Mouse (Mus musculus) midbrain, embryonic 15.5 days (tissue): ENCODE data around the gene Cd63. TPM values are rescaled to one million over a fixed set of nuclear protein-coding genes. Genes with fewer than 3 reads are reported as not detected.

Experiments
- ATAC-seq: fragments of 200-750 bp; cut with Nextera tagmentation; replicated peaks from 2 replicates; pipeline ENCODE4 v1.8.0; 2017; ENCODE audit warnings: moderate TSS enrichment
- H3K27ac ChIP-seq: fragments of 300-500 bp; sonication (generic); 2 replicates; pipeline ENCODE4 v1.5.1; 2015; ENCODE audit warnings: mild to moderate bottlenecking, inconsistent platforms
- H3K27me3 ChIP-seq: fragments of 300-500 bp; sonication (generic); replicated peaks from 2 replicates; pipeline ENCODE4 v1.6.1; 2015; ENCODE audit warnings: inconsistent platforms
- H3K36me3 ChIP-seq: fragments of 300-500 bp; sonication (generic); replicated peaks from 2 replicates; pipeline ENCODE4 v1.6.1; 2015; ENCODE audit warnings: inconsistent platforms
- H3K4me1 ChIP-seq: fragments of 300-500 bp; sonication (generic); 2 replicates; pipeline ENCODE4 v1.6.1; 2015; ENCODE audit warnings: inconsistent platforms
- H3K4me2 ChIP-seq: fragments of 300-500 bp; sonication (generic); 2 replicates; pipeline ENCODE4 v1.6.1; 2015; ENCODE audit warnings: inconsistent platforms, mild to moderate bottlenecking, moderate library complexity
- H3K4me3 ChIP-seq: fragments of 300-500 bp; sonication (generic); 2 replicates; pipeline ENCODE4 v1.5.1; 2015; ENCODE audit warnings: mild to moderate bottlenecking, inconsistent platforms
- H3K9ac ChIP-seq: fragments of 300-500 bp; sonication (generic); 2 replicates; pipeline ENCODE4 v1.6.1; 2015; ENCODE audit warnings: mild to moderate bottlenecking, inconsistent platforms
- H3K9me3 ChIP-seq: fragments of 300-500 bp; sonication (generic); 2 replicates; pipeline ENCODE4 v1.6.1; 2016; ENCODE audit warnings: inconsistent platforms
- WGBS: fragments of 180-500 bp; shearing (Covaris S2); methylation state at CpG from one replicate; pipeline ENCODE4 v1.1.7; 2015; ENCODE audit warnings: mixed read lengths; 5-methylcytosine and 5-hydroxymethylcytosine counted together
- polyA plus RNA-seq: library from polyadenylated mRNA; unstranded; fragments of >200 nt; fragmentation: Nextera tagmentation; extraction: Ambion mirVana; gene quantifications from 2 replicates; pipeline ENCODE4 v1.2.1, GENCODE M21; 2015

Cd63 gene
- polyA plus RNA-seq, 1 experiment from 2014 or later = 154 TPM

GRCm38 (mm10) chr10:128920736-128921161, 20.0 kb downstream of the Cd63 start:
- Histone ChIP-seq H3K27ac (0 out of 2 replicates have a peak overlapping the region, but pooled peaks have one; percentile 38), H3K4me1 (peaks cover 22% of the 10 kb centered on the region), H3K4me2 (no peak overlapping the region), H3K4me3 (no peak overlapping the region), H3K36me3 (no peaks in the 10 kb centered on the region), H3K9me3 (no peaks in the 10 kb centered on the region), H3K27me3 (no peaks in the 10 kb centered on the region), H3K9ac (no peak overlapping the region)
- WGBS = 83% methylated on average over 3 of the region's 3 CpGs
- no peak for ATAC-seq

- Histone ChIP-seq H3K4me1 (peaks cover 22% of the 10 kb centered on the region), H3K4me2 (no peak overlapping the region), H3K4me3 (no peak overlapping the region), H3K9me3 (no peaks in the 10 kb centered on the region), H3K27me3 (no peaks in the 10 kb centered on the region), H3K36me3 (no peaks in the 10 kb centered on the region), H3K27ac (no peak overlapping the region), H3K9ac (no peak overlapping the region)
- WGBS = 63% methylated on average over 1 of the region's 1 CpGs
- ATAC-seq = no peak
These were observed 20.5 kb downstream of the Cd63 start for GRCm38 (mm10) chr10:128921251-128921650.

GRCm38 (mm10) chr10:128921883-128922821, 21.4 kb downstream of the Cd63 start:
- WGBS = 77% methylated on average over 16 of the region's 16 CpGs
- Histone ChIP-seq H3K9ac (0 out of 2 replicates have a peak overlapping the region, but pooled peaks have one; percentile 89), H3K27me3 (no peaks in the 10 kb centered on the region), H3K36me3 (no peaks in the 10 kb centered on the region), H3K27ac (peak overlapping the region; percentile 92; the same call in 1 of the 2 replicates), H3K4me2 (peak overlapping the region; percentile 71), H3K4me3 (peak overlapping the region; percentile 69), H3K9me3 (no peaks in the 10 kb centered on the region), H3K4me1 (peaks cover 22% of the 10 kb centered on the region)
- peak; percentile 15 for ATAC-seq

- ATAC-seq = no peak
- Histone ChIP-seq H3K36me3 (no peaks in the 10 kb centered on the region), H3K4me1 (peaks cover 22% of the 10 kb centered on the region), H3K27me3 (no peaks in the 10 kb centered on the region), H3K4me3 (peak within 1 kb of the TSS; percentile 69), H3K9me3 (no peaks in the 10 kb centered on the region), H3K4me2 (peak within 1 kb of the TSS; percentile 71), H3K27ac (peak within 1 kb of the TSS; percentile 92), H3K9ac (peak within 1 kb of the TSS; percentile 89)
- 17% methylated on average over 1 of the region's 1 CpGs for WGBS
These were observed 21.9 kb downstream of the Cd63 start, which contains the start of gene Rdh5 for GRCm38 (mm10) chr10:128922822-128923012. TSS of gene Rdh5 (minus strand) at chr10:128922888.

- Histone ChIP-seq H3K9ac (peak overlapping the region; percentile 89), H3K27me3 (0 out of 2 replicates have a peak, but pooled peaks cover under 1% of the 10 kb centered on the region), H3K4me3 (peak overlapping the region; percentile 69), H3K4me1 (peaks cover 22% of the 10 kb centered on the region), H3K27ac (peak overlapping the region; percentile 92), H3K9me3 (no peaks in the 10 kb centered on the region), H3K36me3 (no peaks in the 10 kb centered on the region), H3K4me2 (peak overlapping the region; percentile 71)
- WGBS = under 1% methylated on average over 42 of the region's 42 CpGs
- ATAC-seq = peak; percentile 96
These were observed 22.4 kb downstream of the Cd63 start for GRCm38 (mm10) chr10:128923013-128923691.

GRCm38 (mm10) chr10:128923935-128924334, 23.1 kb downstream of the Cd63 start, which contains the start of gene Bloc1s1:
TSS of gene Bloc1s1 (minus strand) at chr10:128924035.
- Histone ChIP-seq H3K4me1 (peaks cover 26% of the 10 kb centered on the region), H3K9ac (peak within 1 kb of the TSS; percentile 89), H3K27me3 (peaks cover 8% of the 10 kb centered on the region; the same call in 1 of the 2 replicates), H3K36me3 (no peaks in the 10 kb centered on the region), H3K27ac (peak within 1 kb of the TSS; percentile 92), H3K9me3 (no peaks in the 10 kb centered on the region), H3K4me2 (peak within 1 kb of the TSS; percentile 71), H3K4me3 (peak within 1 kb of the TSS; percentile 69)
- 65% methylated on average over 9 of the region's 9 CpGs for WGBS
- no peak for ATAC-seq

- Histone ChIP-seq H3K27me3 (peaks cover 38% of the 10 kb centered on the region), H3K4me2 (no peak overlapping the region), H3K4me3 (no peak overlapping the region), H3K36me3 (no peaks in the 10 kb centered on the region), H3K9me3 (no peaks in the 10 kb centered on the region), H3K4me1 (peaks cover 16% of the 10 kb centered on the region), H3K27ac (no peak overlapping the region), H3K9ac (no peak overlapping the region)
- ATAC-seq = no peak
- whole genome bisulfite sequencing = 23% methylated on average over 4 of the region's 4 CpGs
These were observed 27.6 kb downstream of the Cd63 start for GRCm38 (mm10) chr10:128928356-128928755.

GRCm38 (mm10) chr10:128929638-128930378, 29.0 kb downstream of the Cd63 start:
- 65% methylated on average over 7 of the region's 7 CpGs for WGBS
- no peak for ATAC-seq
- peaks cover 49% of the 10 kb centered on the region for H3K27me3 ChIP-seq

GRCm38 (mm10) chr10:128931441-128931840, 30.7 kb downstream of the Cd63 start:
- 66% methylated on average over 2 of the region's 2 CpGs for WGBS
- H3K9me3 ChIP-seq = no peaks in the 10 kb centered on the region
- H3K27ac ChIP-seq = no peak overlapping the region
- H3K4me3 ChIP-seq = no peak overlapping the region
- peaks cover 14% of the 10 kb centered on the region for H3K4me1 ChIP-seq
- no peaks in the 10 kb centered on the region for H3K36me3 ChIP-seq
- H3K9ac ChIP-seq = no peak overlapping the region
- no peak for ATAC-seq
- peaks cover 65% of the 10 kb centered on the region for H3K27me3 ChIP-seq
- H3K4me2 ChIP-seq = no peak overlapping the region

More at GRCm38 (mm10) chr10:128929638-128930378, 29.0 kb downstream of the Cd63 start:
- Histone ChIP-seq H3K4me3 (no peak overlapping the region), H3K36me3 (no peaks in the 10 kb centered on the region), H3K27ac (no peak overlapping the region), H3K4me2 (no peak overlapping the region), H3K9ac (no peak overlapping the region), H3K4me1 (peaks cover 14% of the 10 kb centered on the region), H3K9me3 (no peaks in the 10 kb centered on the region)

GRCm38 (mm10) chr10:128933574-128933973, 32.8 kb downstream of the Cd63 start, which contains the start of gene Itga7:
TSS of gene Itga7 (plus strand) at chr10:128933818.
- Histone ChIP-seq H3K4me2 (peak within 1 kb of the TSS; percentile 88), H3K9me3 (no peaks in the 10 kb centered on the region), H3K9ac (peak within 1 kb of the TSS; percentile 40; the same call in 1 of the 2 replicates), H3K36me3 (no peaks in the 10 kb centered on the region), H3K4me1 (peaks cover 10% of the 10 kb centered on the region), H3K27me3 (peaks cover 60% of the 10 kb centered on the region), H3K27ac (no peak within 1 kb of the TSS), H3K4me3 (peak within 1 kb of the TSS; percentile 45)
- 1% methylated on average over 26 of the region's 26 CpGs for WGBS
- ATAC-seq = peak; percentile 76

GRCm38 (mm10) chr10:128933976-128934721, 33.4 kb downstream of the Cd63 start:
- Histone ChIP-seq H3K36me3 (no peaks in the 10 kb centered on the region), H3K4me3 (peak overlapping the region; percentile 45), H3K9me3 (no peaks in the 10 kb centered on the region), H3K4me1 (peaks cover 10% of the 10 kb centered on the region), H3K27ac (no peak overlapping the region), H3K27me3 (peaks cover 57% of the 10 kb centered on the region), H3K4me2 (peak overlapping the region; percentile 88), H3K9ac (peak overlapping the region; percentile 40; the same call in 1 of the 2 replicates)
- ATAC-seq = peak; percentile 51
- WGBS = 3% methylated on average over 21 of the region's 21 CpGs
